Mouse (Mus musculus) hindbrain, embryonic 14.5 days (tissue): ENCODE results near the gene Osm. TPM values are rescaled to one million over a fixed set of nuclear protein-coding genes. Genes with fewer than 3 reads are reported as not detected.
A peak's percentile ranks its signal among the peaks of the same experiment; 100 is the strongest.

Source experiments
- ATAC-seq: fragments of 200-750 bp; cut with Nextera tagmentation; 2 replicates; pipeline ENCODE4 v1.8.0; 2017; ENCODE audit warnings: moderate number of reproducible peaks, mild to moderate bottlenecking, moderate TSS enrichment, moderate library complexity; ENCODE audit not compliant: low FRiP score
- DNase-seq: peaks from one replicate; pipeline ENCODE4 v3.0.0-alpha.2; 2015; ENCODE audit warnings: low spot score
- H3K27ac ChIP-seq: fragments of 300-500 bp; sonication (generic); 2 replicates; pipeline ENCODE4 v1.5.1; 2014; ENCODE audit warnings: mild to moderate bottlenecking, moderate library complexity
- H3K27me3 ChIP-seq: fragments of 300-500 bp; sonication (generic); 2 replicates; pipeline ENCODE4 v1.6.1; 2014; ENCODE audit warnings: mild to moderate bottlenecking, low read length, mixed read lengths; ENCODE audit not compliant: control insufficient read depth, insufficient read depth
- H3K36me3 ChIP-seq: fragments of 300-500 bp; sonication (generic); replicated peaks from 2 replicates; pipeline ENCODE4 v1.6.1; 2014; ENCODE audit not compliant: control insufficient read depth, insufficient read depth
- H3K4me1 ChIP-seq: fragments of 300-500 bp; sonication (generic); replicated peaks from 2 replicates; pipeline ENCODE4 v1.6.1; 2014; ENCODE audit warnings: antibody characterized with exemption, low read length, mixed read lengths; ENCODE audit not compliant: control insufficient read depth, insufficient read depth
- H3K4me2 ChIP-seq: fragments of 300-500 bp; sonication (generic); replicated peaks from 2 replicates; pipeline ENCODE4 v1.6.1; 2014; ENCODE audit warnings: mild to moderate bottlenecking, moderate library complexity
- H3K4me3 ChIP-seq: fragments of 300-500 bp; sonication (generic); replicated peaks from 2 replicates; pipeline ENCODE4 v1.5.1; 2014; ENCODE audit warnings: mild to moderate bottlenecking, low read length
- H3K9ac ChIP-seq: fragments of 300-500 bp; sonication (generic); 2 replicates; pipeline ENCODE4 v1.6.1; 2014
- H3K9me3 ChIP-seq: fragments of 300-500 bp; sonication (generic); 2 replicates; pipeline ENCODE4 v1.6.1; 2016; ENCODE audit warnings: low read length; ENCODE audit not compliant: control insufficient read depth
- WGBS: fragments of 180-500 bp; shearing (Covaris S2); extraction: QIAGEN DNeasy Blood & Tissue Kit; methylation state at CpG from one replicate; pipeline ENCODE4 v1.1.7; 2014; 5-methylcytosine and 5-hydroxymethylcytosine counted together
- polyA plus RNA-seq: library from polyadenylated mRNA; unstranded; fragments of >200 nt; fragmentation: Nextera tagmentation; extraction: Ambion mirVana; gene quantifications from 2 replicates; pipeline ENCODE4 v1.2.1, GENCODE M21; 2014

Gene Osm
- not detected in 2 replicates for polyA plus RNA-seq

DNA sequence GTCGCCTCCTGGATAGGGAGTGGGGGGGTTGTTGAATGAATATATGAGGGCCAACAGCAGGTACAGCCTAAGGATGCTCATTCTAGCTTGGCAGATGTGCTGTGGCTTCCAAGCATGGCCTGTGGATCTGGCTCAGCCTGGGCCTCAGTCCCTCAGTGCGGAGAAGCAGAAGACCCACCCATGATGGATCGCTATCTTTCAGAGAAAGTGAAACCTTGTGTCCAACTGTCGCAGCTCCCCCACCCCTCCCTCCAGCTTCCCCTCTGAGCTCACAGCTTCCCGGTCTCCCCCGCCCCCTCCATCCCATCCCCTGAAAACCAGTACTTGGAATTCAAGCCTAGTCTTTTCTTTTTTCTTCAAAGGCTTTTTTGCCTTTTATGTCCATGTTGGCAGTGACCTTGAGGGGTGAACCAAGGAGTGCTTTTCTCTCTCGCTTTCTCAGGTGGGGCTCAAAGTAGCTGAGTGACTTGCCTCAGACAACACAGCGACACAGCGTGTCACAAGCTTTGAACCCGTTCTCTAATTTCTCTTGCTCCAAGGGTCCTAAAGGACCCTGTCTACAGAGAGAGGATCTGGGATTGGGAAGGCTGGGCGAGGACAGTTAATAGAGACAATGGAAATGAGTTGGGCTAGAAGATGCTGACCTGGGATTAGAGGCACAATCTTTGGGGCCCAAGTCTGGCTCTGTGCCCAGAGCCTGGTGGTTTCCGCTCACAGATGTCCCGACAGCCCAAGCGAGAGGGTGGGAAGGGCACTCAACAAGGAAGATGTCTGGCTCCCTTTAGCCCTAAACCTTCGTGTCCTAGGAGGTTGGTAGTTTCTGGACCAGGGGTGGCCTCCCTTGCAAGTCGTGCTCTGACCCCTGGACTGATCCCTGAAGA, at the start of gene Osm:
Gene Osm, plus strand, starts transcription at position 756 of the 881 bp plus-strand sequence.
- ATAC-seq (no peak), DNase-seq (no peak)
- H3K9me3 ChIP-seq, result no peaks in the 10 kb centered on the region
- H3K4me3 ChIP-seq, result no peak within 1 kb of the TSS
- WGBS, result 80% methylated on average over 16 of the region's 16 CpGs
- H3K4me2 ChIP-seq, result no peak within 1 kb of the TSS
- H3K27ac ChIP-seq, result no peak within 1 kb of the TSS
- no peaks in the 10 kb centered on the region for H3K4me1 ChIP-seq
- H3K9ac ChIP-seq, result no peak within 1 kb of the TSS
- H3K36me3 ChIP-seq, result no peaks in the 10 kb centered on the region
- H3K27me3 ChIP-seq, result no peaks in the 10 kb centered on the region

DNA sequence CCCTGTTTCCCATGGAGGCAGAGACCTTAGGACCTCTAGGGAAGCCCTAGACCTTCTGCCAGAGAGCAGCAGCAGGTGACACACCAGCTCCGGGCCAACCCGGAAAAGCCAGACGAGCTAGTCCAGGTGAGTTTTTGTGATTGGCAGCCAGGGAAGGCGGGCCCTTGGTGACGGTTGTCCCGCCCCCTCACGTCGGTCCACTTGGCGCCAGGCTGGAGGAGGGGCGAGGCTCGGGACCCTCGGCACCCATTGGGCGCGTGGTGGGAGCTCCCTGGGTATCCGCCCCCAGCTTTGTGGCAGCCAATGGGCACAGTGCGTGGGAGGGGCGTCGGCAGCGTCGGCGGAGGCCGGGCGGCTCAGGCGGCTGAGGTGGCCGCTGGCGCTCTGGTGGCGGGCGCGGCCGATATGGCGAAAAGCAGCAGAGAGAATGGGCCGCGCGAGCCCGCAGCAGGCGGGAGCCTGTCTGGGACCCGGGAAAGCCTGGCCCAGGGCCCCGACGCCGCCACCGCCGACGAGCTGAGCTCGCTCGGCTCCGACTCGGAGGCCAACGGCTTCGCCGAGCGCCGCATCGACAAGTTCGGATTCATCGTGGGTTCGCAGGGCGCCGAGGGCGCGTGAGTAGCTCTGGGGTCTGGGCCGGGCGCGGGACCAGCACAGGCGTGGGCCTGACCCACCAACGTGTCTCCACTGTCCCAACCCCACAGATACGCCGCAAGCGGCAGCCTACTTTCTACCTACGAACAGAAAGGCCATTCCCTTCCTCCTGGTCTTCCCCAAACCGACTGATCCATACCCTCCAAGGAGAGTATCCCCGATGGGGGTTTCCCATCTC, 49.5 kb upstream of the Osm start, which contains the start of gene Tbc1d10a:
Gene Tbc1d10a, plus strand, starts transcription at position 304 of the 832 bp plus-strand sequence.
- peaks cover 14% of the 10 kb centered on the region for H3K4me1 ChIP-seq
- WGBS, result under 1% methylated on average over 68 of the region's 71 CpGs
- peak within 1 kb of the TSS; percentile 80 for H3K4me3 ChIP-seq
- peak within 1 kb of the TSS; percentile 47 for H3K27ac ChIP-seq
- peak within 1 kb of the TSS; percentile 87 for H3K4me2 ChIP-seq
- no peaks in the 10 kb centered on the region for H3K27me3 ChIP-seq
- DNase-seq (peak; percentile 95), ATAC-seq (peak; percentile 99)
- H3K36me3 ChIP-seq, result peaks cover 22% of the 10 kb centered on the region
- H3K9me3 ChIP-seq, result no peaks in the 10 kb centered on the region
- H3K9ac ChIP-seq, result peak within 1 kb of the TSS; percentile 87

DNA sequence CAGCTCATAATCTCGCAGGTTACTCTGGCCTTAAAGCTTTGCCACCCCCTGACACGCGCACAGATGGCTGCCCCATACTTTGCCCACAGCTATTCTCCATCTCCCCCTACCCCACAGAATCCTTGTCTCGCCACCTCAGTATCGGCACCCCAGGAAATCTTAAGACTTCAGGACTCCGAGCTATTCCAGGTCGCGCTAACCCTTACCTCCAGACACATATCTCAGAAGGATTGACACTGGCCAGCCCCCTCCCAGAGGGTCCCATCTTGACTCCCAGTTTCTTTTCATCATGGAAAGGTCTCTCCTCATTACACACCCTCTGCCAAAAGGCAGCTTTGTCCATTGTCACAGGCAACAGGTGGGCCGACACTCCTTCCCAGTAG, 48.9 kb upstream of the Osm start:
- H3K4me3 ChIP-seq, result peak overlapping the region; percentile 80
- ATAC-seq (no peak), DNase-seq (no peak)
- no peak overlapping the region for H3K27ac ChIP-seq
- WGBS, result 16% methylated on average over 9 of the region's 9 CpGs
- peaks cover 16% of the 10 kb centered on the region for H3K36me3 ChIP-seq
- peak overlapping the region; percentile 87 for H3K9ac ChIP-seq
- H3K4me2 ChIP-seq, result peak overlapping the region; percentile 87
- no peaks in the 10 kb centered on the region for H3K27me3 ChIP-seq
- H3K9me3 ChIP-seq, result no peaks in the 10 kb centered on the region
- H3K4me1 ChIP-seq, result peaks cover 14% of the 10 kb centered on the region

DNA sequence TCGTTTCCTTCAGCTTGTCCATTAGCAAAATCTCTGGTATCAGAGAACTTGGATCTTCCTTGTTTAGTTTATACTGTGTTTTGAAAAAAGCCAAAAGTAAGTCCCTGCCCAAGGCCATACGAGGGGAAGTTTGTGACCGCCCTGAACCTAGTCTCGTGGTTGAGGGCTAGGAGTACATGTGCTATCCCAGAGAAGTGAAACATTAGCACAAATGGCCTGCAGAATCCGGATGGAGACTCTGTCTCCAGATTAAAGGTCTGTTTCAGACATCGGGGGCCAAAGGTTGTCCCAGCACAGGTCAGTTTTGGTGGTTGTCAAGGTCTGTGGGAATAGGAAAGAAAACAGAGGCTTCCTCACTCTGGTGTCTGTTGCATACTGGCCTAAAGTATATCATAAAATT, 47.0 kb upstream of the Osm start:
- whole genome bisulfite sequencing, result 92% methylated on average over 6 of the region's 6 CpGs
- H3K9me3 ChIP-seq, result no peaks in the 10 kb centered on the region
- no peak overlapping the region for H3K27ac ChIP-seq
- no peaks in the 10 kb centered on the region for H3K27me3 ChIP-seq
- no peaks in the 10 kb centered on the region; the same call in 1 of the 2 replicates for H3K36me3 ChIP-seq
- peaks cover 14% of the 10 kb centered on the region for H3K4me1 ChIP-seq
- H3K9ac ChIP-seq, result no peak overlapping the region
- ATAC-seq (no peak), DNase-seq (no peak)
- no peak overlapping the region for H3K4me3 ChIP-seq
- H3K4me2 ChIP-seq, result no peak overlapping the region

DNA sequence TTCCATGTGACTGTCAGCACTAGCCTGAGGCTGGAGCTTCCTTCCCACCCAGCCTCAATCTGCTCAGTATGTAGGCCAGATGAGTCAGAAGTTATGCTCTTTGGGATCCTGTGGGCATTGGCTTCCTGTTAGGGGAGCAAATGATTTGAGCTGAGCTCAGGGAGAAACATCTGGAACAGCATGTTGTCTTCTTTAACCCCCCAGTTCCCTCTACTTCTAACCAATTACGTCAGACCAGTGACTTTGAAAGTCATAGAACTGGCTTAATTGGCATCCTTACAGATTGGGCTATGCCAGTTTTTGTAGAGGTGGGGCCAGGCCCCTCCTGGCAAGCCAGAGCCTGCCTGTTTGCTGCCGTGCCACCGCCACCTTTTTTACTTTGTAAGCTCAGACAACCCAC, 45.5 kb upstream of the Osm start:
- Histone ChIP-seq H3K27ac (no peak overlapping the region), H3K9ac (no peak overlapping the region), H3K36me3 (no peaks in the 10 kb centered on the region), H3K27me3 (no peaks in the 10 kb centered on the region), H3K9me3 (no peaks in the 10 kb centered on the region), H3K4me3 (no peak overlapping the region), H3K4me2 (no peak overlapping the region), H3K4me1 (peaks cover 14% of the 10 kb centered on the region)
- 79% methylated on average over 3 of the region's 3 CpGs for WGBS
- no peak for ATAC-seq
- DNase-seq, result no peak

DNA sequence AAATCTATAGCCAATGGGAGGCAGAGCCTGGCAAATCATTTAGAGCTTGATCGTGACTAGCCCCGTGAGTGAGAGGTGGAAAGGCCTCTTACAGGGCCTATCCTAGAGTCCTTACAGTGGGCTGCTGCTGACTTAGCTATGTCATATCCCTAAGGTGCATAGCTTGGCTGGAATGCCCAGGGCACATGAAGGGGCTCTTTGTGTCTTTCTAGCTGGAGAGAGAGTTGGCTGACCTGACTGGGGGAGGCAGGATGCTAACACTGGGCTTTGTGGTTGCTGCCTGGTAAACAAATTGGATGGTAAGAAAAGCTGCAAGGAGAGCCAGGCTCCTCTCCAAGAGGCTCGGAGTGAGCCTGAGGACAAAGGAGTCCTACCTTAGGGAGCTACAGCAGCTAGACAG, 43.5 kb upstream of the Osm start:
- H3K27ac ChIP-seq, result no peak overlapping the region; the same call in 1 of the 2 replicates
- H3K9ac ChIP-seq, result no peak overlapping the region
- ATAC-seq (no peak), DNase-seq (no peak)
- no peaks in the 10 kb centered on the region for H3K27me3 ChIP-seq
- H3K4me3 ChIP-seq, result no peak overlapping the region
- H3K36me3 ChIP-seq, result no peaks in the 10 kb centered on the region
- H3K9me3 ChIP-seq, result no peaks in the 10 kb centered on the region
- H3K4me1 ChIP-seq, result peaks cover 7% of the 10 kb centered on the region
- 90% methylated on average over 3 of the region's 3 CpGs for WGBS
- no peak overlapping the region for H3K4me2 ChIP-seq

DNA sequence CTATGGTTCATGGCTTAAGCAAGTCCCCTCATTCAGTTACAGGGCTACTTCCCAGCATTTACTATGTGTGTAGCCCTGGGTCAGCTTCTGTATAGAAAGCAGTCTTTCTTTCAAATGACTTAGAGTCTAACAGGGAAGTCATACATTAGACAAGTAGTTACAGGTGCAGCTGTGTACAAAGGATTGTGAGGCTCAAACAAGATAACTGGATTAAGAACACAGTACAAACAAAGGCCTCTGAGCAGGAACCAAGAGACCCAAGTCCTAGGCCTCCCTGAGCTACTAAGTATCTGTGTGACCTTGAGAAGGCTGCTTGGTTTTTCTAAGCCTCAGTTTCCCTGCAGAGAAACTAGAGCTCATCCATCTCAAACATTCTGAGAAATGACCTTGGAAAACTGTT, 42.8 kb upstream of the Osm start:
- H3K36me3 ChIP-seq, result no peaks in the 10 kb centered on the region
- H3K9ac ChIP-seq, result no peak overlapping the region
- DNase-seq (no peak), ATAC-seq (no peak)
- no peaks in the 10 kb centered on the region for H3K9me3 ChIP-seq
- no peak overlapping the region for H3K27ac ChIP-seq
- no peaks in the 10 kb centered on the region for H3K27me3 ChIP-seq
- no peak overlapping the region for H3K4me3 ChIP-seq
- no peak overlapping the region for H3K4me2 ChIP-seq
- 0 out of 2 replicates have a peak, but pooled peaks cover under 1% of the 10 kb centered on the region for H3K4me1 ChIP-seq

DNA sequence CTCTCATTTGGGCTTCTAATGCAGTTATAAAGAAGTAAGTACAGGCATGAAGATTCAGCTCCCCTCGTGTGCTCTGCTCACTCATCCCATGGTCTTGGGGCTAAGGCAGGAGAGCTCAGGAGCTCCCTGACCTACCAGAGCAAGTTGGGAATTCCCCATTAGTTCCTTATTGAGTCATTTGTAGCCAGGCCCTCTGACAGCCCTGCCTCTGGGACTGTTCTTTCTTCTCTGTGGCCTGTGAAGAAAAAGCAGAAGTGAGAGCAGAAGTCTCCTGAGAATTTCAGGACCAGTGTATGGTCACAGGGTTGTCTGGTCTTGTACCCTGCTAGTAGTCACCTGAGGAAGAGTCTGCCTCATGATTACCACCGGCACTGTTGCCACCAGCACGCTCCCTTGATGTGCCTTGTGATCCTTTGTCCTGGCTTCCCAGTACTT, 40.6 kb upstream of the Osm start:
- ATAC-seq (no peak), DNase-seq (no peak)
- WGBS, result 85% methylated on average over 3 of the region's 3 CpGs
- Histone ChIP-seq H3K4me2 (no peak overlapping the region), H3K4me1 (no peaks in the 10 kb centered on the region), H3K36me3 (no peaks in the 10 kb centered on the region), H3K27me3 (no peaks in the 10 kb centered on the region), H3K9me3 (no peaks in the 10 kb centered on the region), H3K27ac (no peak overlapping the region), H3K4me3 (no peak overlapping the region), H3K9ac (no peak overlapping the region)

DNA sequence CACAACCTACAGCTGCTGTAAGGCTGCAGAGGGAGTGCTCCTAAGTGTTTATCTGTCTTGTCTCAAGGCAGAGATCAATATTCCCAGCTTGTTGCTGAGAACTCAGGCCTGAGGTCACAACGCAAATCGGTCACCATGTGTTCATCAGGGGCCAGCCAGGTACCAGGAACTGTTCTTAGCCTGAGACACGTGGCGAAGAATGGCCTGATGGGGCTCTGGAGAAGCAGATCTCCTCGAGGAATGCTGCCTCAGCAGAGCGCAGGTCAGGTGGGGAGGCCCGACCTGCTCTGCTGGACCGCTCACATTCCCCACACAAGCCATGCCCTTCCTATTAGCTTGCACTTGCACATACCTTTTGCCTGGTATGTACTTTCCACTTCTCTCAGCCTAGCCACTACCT, 39.6 kb upstream of the Osm start:
- no peak for DNase-seq
- 81% methylated on average over 8 of the region's 8 CpGs for WGBS
- no peaks in the 10 kb centered on the region for H3K27me3 ChIP-seq
- no peaks in the 10 kb centered on the region for H3K9me3 ChIP-seq
- no peak overlapping the region for H3K9ac ChIP-seq
- ATAC-seq, result no peak
- no peak overlapping the region for H3K4me3 ChIP-seq
- H3K27ac ChIP-seq, result no peak overlapping the region
- H3K4me2 ChIP-seq, result no peak overlapping the region
- H3K36me3 ChIP-seq, result no peaks in the 10 kb centered on the region
- no peaks in the 10 kb centered on the region for H3K4me1 ChIP-seq
